Mouse (Mus musculus): Measurements from ENCODE around the gene Syngr3. TPM values are rescaled to one million over a fixed set of nuclear protein-coding genes. Genes with fewer than 3 reads are reported as not detected.

Syngr3 gene
- total and polyA plus RNA-seq, 3 experiments, result 0.15 to 0.68 TPM; not detected in 1

DNA sequence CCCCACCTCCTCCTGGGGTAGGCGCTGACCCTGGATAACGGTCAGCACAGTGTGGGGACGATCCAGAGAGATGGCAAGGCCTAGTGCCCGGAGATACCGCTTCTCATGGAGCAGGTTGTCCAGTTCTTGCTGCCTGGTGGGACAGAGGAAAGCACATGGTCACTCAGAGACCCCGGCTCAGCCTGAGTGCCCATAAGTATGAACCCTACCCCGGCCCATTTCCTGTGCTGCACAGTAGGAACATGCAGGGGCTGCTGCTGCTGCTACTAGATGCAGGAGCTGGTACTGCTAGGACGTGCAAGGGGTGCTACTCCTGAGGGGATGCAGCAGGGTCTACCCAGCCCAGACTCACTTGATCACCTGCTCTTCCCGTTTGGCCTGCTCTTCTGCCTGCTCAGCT, 11.5 kb upstream of the Syngr3 start:
- H3K36me3 ChIP-seq (ENCODE audit: control insufficient read depth in 1 of 2, insufficient read depth in 2 of 2, low read length in 2 of 2), result peaks cover 0 to 4% of the 10 kb centered on the region in 2 experiments; a peak in 2 of 4 replicates

GRCm38 (mm10) chr17:24699473-24699872, 9.7 kb upstream of the Syngr3 start:
- TF ChIP-seq EP300 (IDR thresholded peaks at IDR 0.05; ENCODE audit: low read depth in 1 of 2, low read length in 2 of 2), result no peak
- no peak for TF ChIP-seq RCOR1 (IDR thresholded peaks at IDR 0.05; ENCODE audit: low read depth, low read length)
- no peak for TF ChIP-seq MEF2A (IDR thresholded peaks at IDR 0.05; ENCODE audit: extremely low read depth, insufficient replicate concordance, low read depth, low read length, poor library complexity, severe bottlenecking)
- no peak for TF ChIP-seq ZNF384 (IDR thresholded peaks at IDR 0.05; ENCODE audit: low read depth, low read length)
- TF ChIP-seq ZC3H11A (IDR thresholded peaks at IDR 0.05; ENCODE audit: low read depth, low read length), result no peak
- no peak for TF ChIP-seq GATA1 (IDR thresholded peaks at IDR 0.05; ENCODE audit: low read depth, low read length)
- no peak for TF ChIP-seq UBTF (IDR thresholded peaks at IDR 0.05; ENCODE audit: borderline replicate concordance, insufficient read depth, low read depth, low read length)
- no peak for TF ChIP-seq BHLHE40 (IDR thresholded peaks at IDR 0.05; ENCODE audit: borderline replicate concordance, low read depth, low read length)
- Histone ChIP-seq H3K27me3 (ENCODE audit: control insufficient read depth in 1 of 2, insufficient read depth in 2 of 2, low read length in 2 of 2) (no peaks in the 10 kb centered on the region), H3K79me2 (ENCODE audit: control insufficient read depth, insufficient read depth, low read length, poor library complexity) (peaks cover 8% of the 10 kb centered on the region), H3K4me1 (ENCODE audit: control insufficient read depth in 1 of 2, insufficient read depth in 2 of 2, low read length in 2 of 2) (peaks cover 2 to 6% of the 10 kb centered on the region in 2 experiments; a peak in 1 of 4 replicates), H3K27ac (ENCODE audit: control insufficient read depth, low read depth, low read length) (no peak overlapping the region), H3K9me3 (replicated peaks; ENCODE audit: insufficient read depth, low read length) (no peaks in the 10 kb centered on the region), H3K36me3 (ENCODE audit: control insufficient read depth in 1 of 2, insufficient read depth in 2 of 2, low read length in 2 of 2) (peaks cover 0 to 2% of the 10 kb centered on the region in 2 experiments; a peak in 2 of 4 replicates), H3K9ac (ENCODE audit: control insufficient read depth, low read depth, low read length, poor library complexity, severe bottlenecking) (no peak overlapping the region), H3K4me3 (ENCODE audit: control insufficient read depth in 1 of 2, insufficient read depth in 1 of 2, low read depth in 2 of 2, low read length in 2 of 2) (no peak overlapping the region)
- DNase-seq (ENCODE audit: low read depth, low spot score), result no peak

More for the DNA sequence above, 11.5 kb upstream of the Syngr3 start:
- peaks cover 3% of the 10 kb centered on the region; the same call in 1 of the 2 replicates for H3K79me2 ChIP-seq (ENCODE audit: control insufficient read depth, insufficient read depth, low read length, poor library complexity)
- no peak overlapping the region for H3K4me3 ChIP-seq (ENCODE audit: control insufficient read depth in 1 of 2, insufficient read depth in 1 of 2, low read depth in 2 of 2, low read length in 2 of 2)
- H3K9ac ChIP-seq (ENCODE audit: control insufficient read depth, low read depth, low read length, poor library complexity, severe bottlenecking), result no peak overlapping the region
- H3K27me3 ChIP-seq (ENCODE audit: control insufficient read depth in 1 of 2, insufficient read depth in 2 of 2, low read length in 2 of 2), result no peaks in the 10 kb centered on the region
- TF ChIP-seq ZKSCAN1 (IDR thresholded peaks at IDR 0.05; ENCODE audit: low read depth, low read length), result no peak
- TF ChIP-seq MAX (IDR thresholded peaks at IDR 0.05; ENCODE audit: low read length), result no peak
- TF ChIP-seq RCOR1 (IDR thresholded peaks at IDR 0.05; ENCODE audit: low read depth, low read length), result no peak
- no peak for TF ChIP-seq UBTF (IDR thresholded peaks at IDR 0.05; ENCODE audit: borderline replicate concordance, insufficient read depth, low read depth, low read length)
- no peak for TF ChIP-seq GABPA (IDR thresholded peaks at IDR 0.05; ENCODE audit: low read depth, low read length)
- TF ChIP-seq EP300 (IDR thresholded peaks at IDR 0.05; ENCODE audit: low read depth in 1 of 2, low read length in 2 of 2), result no peak
- no peak for TF ChIP-seq ETS1 (IDR thresholded peaks at IDR 0.05; ENCODE audit: low read depth, low read length)
- no peak for TF ChIP-seq NELFE (IDR thresholded peaks at IDR 0.05; ENCODE audit: low read depth, low read length)
- no peak for TF ChIP-seq GATA1 (IDR thresholded peaks at IDR 0.05; ENCODE audit: low read depth, low read length)
- no peak for TF ChIP-seq TBP (IDR thresholded peaks at IDR 0.05; ENCODE audit: low read depth, low read length)
- TF ChIP-seq MYB (IDR thresholded peaks at IDR 0.05; ENCODE audit: low read depth, low read length), result no peak
- no peak for TF ChIP-seq CHD2 (IDR thresholded peaks at IDR 0.05; ENCODE audit: low read length)
- no peak for TF ChIP-seq NRF1 (IDR thresholded peaks at IDR 0.05; ENCODE audit: insufficient read depth, low read depth, low read length, poor library complexity, severe bottlenecking)
- no peak for TF ChIP-seq POLR2A (IDR thresholded peaks at IDR 0.05; ENCODE audit: control insufficient read depth in 1 of 2, insufficient read depth in 1 of 2, low read depth in 1 of 2, low read length in 2 of 2, poor library complexity in 1 of 2)
- no peak for TF ChIP-seq POLR2AphosphoS2 (IDR thresholded peaks at IDR 0.05; ENCODE audit: low read length)
- TF ChIP-seq ZNF384 (IDR thresholded peaks at IDR 0.05; ENCODE audit: low read depth, low read length), result no peak
- DNase-seq (ENCODE audit: low read depth, low spot score), result no peak
- peaks cover 0 to 8% of the 10 kb centered on the region in 2 experiments; a peak in 1 of 4 replicates for H3K4me1 ChIP-seq (ENCODE audit: control insufficient read depth in 1 of 2, insufficient read depth in 2 of 2, low read length in 2 of 2)
- no peaks in the 10 kb centered on the region for H3K9me3 ChIP-seq (replicated peaks; ENCODE audit: insufficient read depth, low read length)
- no peak overlapping the region for H3K27ac ChIP-seq (ENCODE audit: control insufficient read depth, low read depth, low read length)
